Mouse (Mus musculus) forebrain, embryonic 16.5 days (tissue): ENCODE measurements around the gene Igf1r. TPM values are rescaled to one million over a fixed set of nuclear protein-coding genes. Genes with fewer than 3 reads are reported as not detected.

Source experiments
- ATAC-seq: fragments of 200-750 bp; cut with Nextera tagmentation; 2 replicates; pipeline ENCODE4 v1.8.0; 2017; ENCODE audit warnings: mild to moderate bottlenecking, moderate library complexity
- H3K27ac ChIP-seq: fragments of 300-500 bp; sonication (generic); 2 replicates; pipeline ENCODE4 v1.5.1; 2014; ENCODE audit warnings: low read length, control low read depth
- H3K27me3 ChIP-seq: fragments of 300-500 bp; sonication (generic); replicated peaks from 2 replicates; pipeline ENCODE4 v1.6.1; 2014; ENCODE audit warnings: low read length; ENCODE audit not compliant: control insufficient read depth, insufficient read depth
- H3K36me3 ChIP-seq: fragments of 300-500 bp; sonication (generic); 2 replicates; pipeline ENCODE4 v1.6.1; 2014; ENCODE audit not compliant: control insufficient read depth, insufficient read depth
- H3K4me1 ChIP-seq: fragments of 300-500 bp; sonication (generic); replicated peaks from 2 replicates; pipeline ENCODE4 v1.6.1; 2014; ENCODE audit warnings: low read length; ENCODE audit not compliant: control insufficient read depth, insufficient read depth
- H3K4me2 ChIP-seq: fragments of 300-500 bp; sonication (generic); 2 replicates; pipeline ENCODE4 v1.6.1; 2014; ENCODE audit warnings: mild to moderate bottlenecking, low read length, control low read depth
- H3K4me3 ChIP-seq: fragments of 300-500 bp; sonication (generic); replicated peaks from 2 replicates; pipeline ENCODE4 v1.5.1; 2014; ENCODE audit warnings: mild to moderate bottlenecking, low read length, control low read depth
- H3K9ac ChIP-seq: fragments of 300-500 bp; sonication (generic); replicated peaks from 2 replicates; pipeline ENCODE4 v1.6.1; 2014; ENCODE audit warnings: low read depth, low read length, control low read depth
- H3K9me3 ChIP-seq: fragments of 300-500 bp; sonication (generic); 2 replicates; pipeline ENCODE4 v1.6.1; 2016; ENCODE audit warnings: low read length; ENCODE audit not compliant: control insufficient read depth
- WGBS: fragments of 180-500 bp; shearing (Covaris S2); extraction: QIAGEN DNeasy Blood & Tissue Kit; methylation state at CpG from one replicate; pipeline ENCODE4 v1.1.7; 2014; 5-methylcytosine and 5-hydroxymethylcytosine counted together
- polyA plus RNA-seq: library from polyadenylated mRNA; unstranded; fragments of >200 nt; fragmentation: Nextera tagmentation; extraction: Ambion mirVana; gene quantifications from 2 replicates; pipeline ENCODE4 v1.2.1, GENCODE M21; 2015

The Igf1r gene
- polyA plus RNA-seq, 1 experiment from 2014 or later: 27.1 TPM

DNA sequence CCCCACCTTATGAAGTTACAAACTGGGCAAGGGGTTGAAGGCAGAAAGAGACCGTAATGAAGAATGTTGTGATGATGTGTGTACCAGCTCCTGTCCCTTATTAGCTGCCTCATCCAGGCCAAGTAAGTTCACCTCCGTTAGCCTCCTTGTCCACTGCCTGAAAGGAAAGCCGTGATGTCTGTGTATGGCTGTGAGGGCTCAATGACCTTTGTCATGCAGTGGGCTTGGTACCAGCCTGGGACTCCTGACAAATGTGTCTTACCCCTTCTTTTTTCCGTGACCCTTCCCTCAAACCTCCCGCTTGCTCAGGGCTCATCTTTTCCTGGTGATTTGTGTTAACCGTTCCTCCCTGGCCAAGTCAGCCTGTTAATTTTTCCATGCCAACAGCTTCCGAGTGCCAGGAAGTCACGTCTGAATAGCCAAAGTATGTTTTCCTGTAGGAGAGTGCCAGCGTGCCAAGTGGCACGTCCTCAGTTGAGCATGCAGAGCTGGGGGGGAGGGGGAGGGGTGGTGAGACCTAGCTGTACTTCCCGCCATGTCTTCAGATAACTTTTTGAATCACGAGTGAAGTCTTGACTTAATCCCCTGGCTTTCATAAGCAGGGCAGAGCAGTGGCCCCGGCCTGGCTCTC, 178.4 kb downstream of the Igf1r start:
- no peaks in the 10 kb centered on the region for H3K9me3 ChIP-seq
- 48% methylated on average over 13 of the region's 13 CpGs for WGBS
- H3K4me2 ChIP-seq: no peak overlapping the region
- peaks cover 33% of the 10 kb centered on the region for H3K4me1 ChIP-seq
- ATAC-seq: no peak
- H3K27me3 ChIP-seq: no peaks in the 10 kb centered on the region
- no peak overlapping the region for H3K9ac ChIP-seq
- H3K4me3 ChIP-seq: no peak overlapping the region
- H3K27ac ChIP-seq: no peak overlapping the region
- H3K36me3 ChIP-seq: no peaks in the 10 kb centered on the region

DNA sequence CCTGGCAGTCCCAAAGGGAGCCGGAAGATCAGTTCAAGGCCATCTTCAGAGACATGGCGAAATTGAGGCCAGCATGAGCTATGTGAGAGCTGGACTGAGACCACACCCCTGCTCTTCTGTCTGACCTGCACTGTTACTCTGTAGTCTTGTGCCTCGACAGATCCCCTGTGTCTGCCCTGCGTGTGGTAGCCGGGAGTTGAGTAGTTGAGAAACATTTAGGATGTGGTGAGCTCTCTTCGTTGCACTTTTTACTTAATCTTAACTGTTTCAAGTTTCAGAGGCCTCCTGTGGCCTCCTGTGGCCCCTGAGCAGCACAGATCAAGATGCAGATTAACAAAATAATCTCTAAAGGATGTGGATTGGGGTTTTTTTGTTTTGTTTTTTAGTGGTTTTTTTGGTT, 181.1 kb downstream of the Igf1r start:
- H3K4me3 ChIP-seq: no peak overlapping the region
- H3K36me3 ChIP-seq: no peaks in the 10 kb centered on the region
- H3K27ac ChIP-seq: no peak overlapping the region
- no peak for ATAC-seq
- peaks cover 20% of the 10 kb centered on the region for H3K4me1 ChIP-seq
- WGBS: 47% methylated on average over 6 of the region's 6 CpGs
- no peaks in the 10 kb centered on the region for H3K9me3 ChIP-seq
- H3K4me2 ChIP-seq: no peak overlapping the region
- H3K9ac ChIP-seq: no peak overlapping the region
- no peaks in the 10 kb centered on the region for H3K27me3 ChIP-seq

DNA sequence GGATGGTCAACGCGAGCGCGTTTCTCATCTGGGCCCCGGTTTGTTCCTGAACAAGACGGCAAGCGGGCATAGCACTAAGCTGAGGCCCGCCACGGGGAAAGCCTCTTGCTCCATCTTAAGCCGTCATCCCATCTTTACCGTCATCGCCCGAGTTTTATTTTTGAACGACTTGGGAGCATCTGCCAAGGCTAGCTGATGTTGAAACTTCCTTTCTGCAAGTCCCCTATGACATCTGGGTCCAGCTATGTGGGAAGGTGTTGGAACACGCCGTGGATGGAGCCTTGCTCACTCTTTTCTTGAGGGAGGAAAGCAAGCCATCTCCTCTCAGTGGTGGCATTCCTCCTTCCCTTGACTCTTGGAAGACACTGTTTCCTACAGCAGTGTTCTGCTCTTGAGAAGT, 182.3 kb downstream of the Igf1r start:
- H3K4me3 ChIP-seq: no peak overlapping the region
- H3K4me1 ChIP-seq: peaks cover 20% of the 10 kb centered on the region
- no peak for ATAC-seq
- no peaks in the 10 kb centered on the region for H3K27me3 ChIP-seq
- 92% methylated on average over 16 of the region's 16 CpGs for WGBS
- H3K27ac ChIP-seq: no peak overlapping the region
- no peak overlapping the region for H3K4me2 ChIP-seq
- H3K9ac ChIP-seq: no peak overlapping the region
- H3K9me3 ChIP-seq: no peaks in the 10 kb centered on the region
- no peaks in the 10 kb centered on the region for H3K36me3 ChIP-seq

DNA sequence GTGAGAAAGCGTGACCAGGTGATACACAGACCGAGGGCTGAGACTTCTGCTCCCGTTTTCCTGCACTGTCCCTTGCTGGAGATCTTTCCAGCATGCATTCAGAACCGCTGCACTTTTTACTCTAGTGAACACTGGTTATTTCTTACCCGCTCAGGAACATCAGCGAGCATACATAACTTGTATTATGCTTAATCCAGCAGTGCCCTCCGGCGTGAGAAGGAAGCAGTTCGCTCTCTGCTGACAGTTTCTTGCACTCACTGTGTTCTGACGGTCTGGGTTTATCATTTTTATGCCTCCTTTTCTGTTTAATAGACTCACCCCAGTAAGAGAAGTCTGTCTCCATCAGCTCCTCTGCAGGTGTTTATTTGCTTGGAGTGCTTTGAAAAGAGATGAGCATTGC, 183.4 kb downstream of the Igf1r start:
- no peak overlapping the region for H3K27ac ChIP-seq
- H3K27me3 ChIP-seq: no peaks in the 10 kb centered on the region
- peaks cover 9% of the 10 kb centered on the region for H3K4me1 ChIP-seq
- no peaks in the 10 kb centered on the region for H3K36me3 ChIP-seq
- no peaks in the 10 kb centered on the region for H3K9me3 ChIP-seq
- no peak overlapping the region for H3K4me2 ChIP-seq
- no peak overlapping the region for H3K4me3 ChIP-seq
- no peak overlapping the region for H3K9ac ChIP-seq
- whole genome bisulfite sequencing: 77% methylated on average over 10 of the region's 10 CpGs
- no peak for ATAC-seq

DNA sequence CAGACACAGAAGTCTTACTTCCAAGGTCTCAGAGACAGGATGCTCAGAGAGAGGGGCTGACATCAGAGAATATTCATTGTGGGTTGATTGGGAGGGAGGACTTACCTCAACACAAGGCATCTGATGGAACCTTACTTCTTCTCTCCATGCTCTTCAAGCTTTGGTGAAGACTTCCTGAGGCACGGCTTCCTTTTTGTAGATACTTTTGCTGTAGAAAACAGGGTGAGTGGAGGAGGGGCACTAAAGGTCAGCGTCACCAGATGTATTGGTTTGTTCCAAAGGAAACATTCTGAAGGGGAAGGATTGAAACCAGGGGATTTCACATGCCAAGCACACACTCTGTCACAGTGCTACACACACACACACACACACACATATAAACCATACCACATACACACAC, 186.8 kb downstream of the Igf1r start:
- WGBS: 79% methylated on average over 2 of the region's 2 CpGs
- no peaks in the 10 kb centered on the region for H3K36me3 ChIP-seq
- H3K27me3 ChIP-seq: no peaks in the 10 kb centered on the region
- no peaks in the 10 kb centered on the region; the same call in 1 of the 2 replicates for H3K4me1 ChIP-seq
- H3K27ac ChIP-seq: no peak overlapping the region
- H3K9me3 ChIP-seq: no peaks in the 10 kb centered on the region
- H3K4me2 ChIP-seq: no peak overlapping the region
- ATAC-seq: no peak
- no peak overlapping the region for H3K9ac ChIP-seq
- no peak overlapping the region for H3K4me3 ChIP-seq

DNA sequence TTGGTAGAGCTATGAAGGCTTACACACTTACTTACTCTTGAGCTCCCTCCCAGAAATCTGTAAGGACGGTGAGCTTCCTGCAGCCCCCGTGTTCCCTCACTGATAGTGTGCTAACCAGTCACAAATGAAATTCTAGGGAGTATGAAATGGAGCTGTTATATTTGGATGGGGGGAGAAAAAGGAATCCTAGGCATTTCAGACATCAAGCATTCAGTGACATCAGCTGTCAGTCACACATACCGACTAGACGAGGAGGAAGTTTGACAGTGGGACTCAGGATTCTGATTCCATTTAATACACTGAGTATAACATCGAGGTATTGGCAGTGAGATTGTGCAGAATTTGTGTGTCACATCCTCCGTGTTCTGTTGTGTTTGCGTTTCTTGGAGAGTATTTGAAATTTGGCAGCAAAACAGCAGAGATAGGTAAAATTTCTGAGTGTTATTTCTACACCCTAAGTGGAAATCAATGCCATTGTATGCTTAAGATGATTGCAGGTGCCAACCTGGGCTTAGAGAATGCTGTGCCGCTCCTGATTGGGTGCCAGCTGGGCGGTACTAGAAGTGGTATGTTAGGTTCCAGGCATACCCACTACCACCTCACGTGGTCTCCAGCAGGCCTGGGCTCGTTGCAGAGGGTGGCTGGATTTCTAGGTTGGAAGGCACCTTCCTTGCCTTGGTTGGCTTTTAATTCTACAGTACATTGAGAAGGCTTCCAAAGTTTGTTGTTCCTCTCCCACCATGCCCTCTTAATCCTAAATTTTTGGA, 187.6 kb downstream of the Igf1r start:
- Histone ChIP-seq H3K27ac (no peak overlapping the region), H3K4me2 (no peak overlapping the region), H3K9me3 (no peaks in the 10 kb centered on the region), H3K27me3 (no peaks in the 10 kb centered on the region), H3K9ac (no peak overlapping the region), H3K36me3 (no peaks in the 10 kb centered on the region), H3K4me1 (no peaks in the 10 kb centered on the region; the same call in 1 of the 2 replicates), H3K4me3 (no peak overlapping the region)
- ATAC-seq: no peak
- WGBS: 75% methylated on average over 11 of the region's 11 CpGs

DNA sequence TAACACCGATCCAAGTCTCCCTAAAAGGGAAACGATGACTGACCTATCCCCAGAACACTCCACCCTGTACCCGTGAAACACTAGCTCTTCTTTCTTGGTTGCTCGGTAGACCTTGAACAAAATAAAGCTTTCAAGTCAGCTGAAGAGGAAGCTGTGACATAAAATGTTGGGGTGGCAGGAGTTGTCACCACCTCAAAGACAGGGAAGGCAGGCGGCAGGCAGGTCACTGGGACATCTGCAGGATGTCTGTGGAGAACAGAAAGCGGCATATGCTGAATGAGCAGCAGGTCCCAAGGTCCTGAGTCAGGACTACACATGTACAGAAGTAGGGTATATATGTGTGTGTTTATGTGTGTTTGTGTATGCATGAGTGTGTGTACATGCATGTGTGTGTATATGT, 191.6 kb downstream of the Igf1r start:
- Histone ChIP-seq H3K36me3 (no peaks in the 10 kb centered on the region), H3K27ac (no peak overlapping the region), H3K4me3 (no peak overlapping the region), H3K9me3 (no peaks in the 10 kb centered on the region), H3K9ac (no peak overlapping the region), H3K4me1 (peaks cover 21% of the 10 kb centered on the region), H3K27me3 (no peaks in the 10 kb centered on the region), H3K4me2 (no peak overlapping the region)
- WGBS: 76% methylated on average over 6 of the region's 6 CpGs
- ATAC-seq: no peak

DNA sequence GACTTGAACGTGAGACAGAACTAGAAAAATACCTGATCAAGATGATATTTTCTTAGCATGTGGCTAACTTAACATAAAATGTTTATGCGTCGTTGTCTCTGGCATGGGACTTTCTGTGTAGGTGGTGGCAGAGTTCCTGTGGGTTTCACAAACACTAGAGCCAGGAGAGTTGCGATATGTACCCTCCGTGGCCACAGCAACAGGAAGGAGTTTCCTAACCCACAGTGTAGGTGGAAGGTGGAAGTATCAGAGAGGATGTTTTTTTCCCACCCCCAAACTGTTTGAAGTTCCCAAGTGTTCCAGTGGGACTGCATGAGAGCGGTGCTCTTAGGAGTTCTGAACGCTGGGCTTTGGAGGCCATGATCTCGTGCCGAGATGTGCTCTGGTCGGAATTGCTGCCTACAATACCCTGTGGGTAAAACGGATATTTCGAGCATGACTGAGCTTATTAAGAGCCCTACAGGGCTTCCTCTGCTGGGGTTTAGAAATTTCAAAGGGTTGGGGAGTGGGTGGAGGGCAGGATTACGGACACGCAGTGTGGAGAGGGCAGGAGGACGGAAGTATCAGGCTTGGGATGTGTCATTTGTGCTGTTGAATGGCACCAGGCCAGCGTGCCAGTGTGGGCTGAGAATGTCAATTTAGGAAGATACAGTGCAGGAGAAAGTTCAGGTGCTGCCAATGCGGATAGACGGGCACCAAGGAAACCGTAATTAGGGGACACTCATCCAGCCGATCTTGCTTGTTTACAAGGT, 195.8 kb downstream of the Igf1r start:
- Histone ChIP-seq H3K4me1 (peaks cover 24% of the 10 kb centered on the region), H3K9ac (no peak overlapping the region), H3K4me2 (no peak overlapping the region), H3K4me3 (no peak overlapping the region), H3K27me3 (no peaks in the 10 kb centered on the region), H3K27ac (no peak overlapping the region), H3K9me3 (no peaks in the 10 kb centered on the region), H3K36me3 (no peaks in the 10 kb centered on the region)
- peak; percentile 66 for ATAC-seq
- 24% methylated on average over 20 of the region's 20 CpGs for WGBS

DNA sequence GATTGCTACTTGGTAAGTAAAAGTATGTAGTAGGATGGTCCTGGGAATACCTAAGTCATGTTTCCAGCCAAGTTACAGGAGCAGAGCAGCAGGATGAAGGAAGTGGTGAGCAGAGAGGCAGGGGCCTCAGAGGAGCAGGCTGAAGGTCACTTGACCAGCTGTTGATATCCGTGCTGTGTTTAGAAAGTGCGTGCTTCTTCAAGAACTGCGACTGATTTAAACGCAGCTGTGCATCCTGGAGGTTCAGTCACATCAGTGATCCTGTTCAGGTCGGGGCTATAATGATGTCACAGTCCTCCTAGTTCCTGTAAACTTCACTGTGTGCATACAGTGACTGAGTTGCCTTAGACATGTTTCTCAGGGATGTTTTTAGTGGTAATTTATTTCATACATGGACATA, 199.3 kb downstream of the Igf1r start:
- H3K36me3 ChIP-seq: no peaks in the 10 kb centered on the region
- H3K27ac ChIP-seq: no peak overlapping the region
- peaks cover 39% of the 10 kb centered on the region for H3K4me1 ChIP-seq
- H3K4me3 ChIP-seq: no peak overlapping the region
- no peak overlapping the region for H3K4me2 ChIP-seq
- 82% methylated on average over 5 of the region's 5 CpGs for WGBS
- no peaks in the 10 kb centered on the region for H3K27me3 ChIP-seq
- no peaks in the 10 kb centered on the region for H3K9me3 ChIP-seq
- no peak overlapping the region for H3K9ac ChIP-seq
- no peak for ATAC-seq
